Mouse (Mus musculus) liver, adult 2 months (tissue): Measurements from ENCODE around the gene Nol12. TPM values are rescaled to one million over a fixed set of nuclear protein-coding genes. Genes with fewer than 3 reads are reported as not detected.

Experiments used
- DNase-seq: peaks from one replicate; pipeline ENCODE4 v3.0.0-alpha.2; 2011; ENCODE audit warnings: low read depth, low spot score; ENCODE audit errors: extremely low read depth
- H3K27ac ChIP-seq: fragments of 200-500 bp; replicated peaks from 2 replicates; pipeline ENCODE4 v1.5.1; 2012; ENCODE audit warnings: low read depth, mild to moderate bottlenecking, control low read depth, inconsistent platforms, low read length; ENCODE audit not compliant: insufficient read depth
- H3K27me3 ChIP-seq: fragments of 200-500 bp; 2 replicates; pipeline ENCODE4 v1.6.1; 2012; ENCODE audit warnings: mild to moderate bottlenecking, moderate library complexity, low read length, inconsistent platforms; ENCODE audit not compliant: control insufficient read depth, insufficient read depth
- H3K36me3 ChIP-seq: fragments of 200-500 bp; 2 replicates; pipeline ENCODE4 v1.6.1; 2012; ENCODE audit warnings: low read length, inconsistent platforms; ENCODE audit not compliant: control insufficient read depth, insufficient read depth
- H3K4me1 ChIP-seq: fragments of 200-500 bp; 2 replicates; pipeline ENCODE4 v1.6.1; 2011; ENCODE audit warnings: low read length; ENCODE audit not compliant: control insufficient read depth, insufficient read depth
- H3K4me3 ChIP-seq: fragments of 200-500 bp; 2 replicates; pipeline ENCODE4 v1.5.1; 2011; ENCODE audit warnings: low read depth, mild to moderate bottlenecking, control low read depth, low read length, moderate library complexity; ENCODE audit not compliant: insufficient read depth
- H3K79me2 ChIP-seq: fragments of 200-500 bp; 2 replicates; pipeline ENCODE4 v1.6.1; 2012; ENCODE audit warnings: inconsistent platforms, mild to moderate bottlenecking, low read length, moderate library complexity; ENCODE audit not compliant: control insufficient read depth, insufficient read depth
- H3K9ac ChIP-seq: fragments of 200-500 bp; 2 replicates; pipeline ENCODE4 v1.6.1; 2012; ENCODE audit warnings: low read depth, mild to moderate bottlenecking, control low read depth, inconsistent platforms, low read length
- CTCF ChIP-seq: fragments of 200-500 bp; IDR thresholded peaks from 2 replicates; pipeline ENCODE4 v1.5.1; 2011; ENCODE audit warnings: low read depth, low read length, control low read depth
- POLR2A ChIP-seq: fragments of 200-500 bp; IDR thresholded peaks from 2 replicates; pipeline ENCODE4 v1.6.1; 2011; ENCODE audit warnings: low read length, control low read depth; ENCODE audit not compliant: insufficient read depth; ENCODE audit errors: extremely low read depth
- WGBS: fragments of 180-500 bp; shearing (Covaris S2); methylation state at CpG from one replicate; pipeline ENCODE4 v1.1.7; 2018; 5-methylcytosine and 5-hydroxymethylcytosine counted together
- polyA plus RNA-seq: library from polyadenylated mRNA; depleted of rRNA; stranded (reverse); fragments of >200 nt; gene quantifications from 2 replicates; pipeline ENCODE4 v1.2.3, GENCODE M21; 2012
- total RNA-seq: library from RNA; depleted of rRNA; stranded (reverse); fragments of >200 nt; gene quantifications from 2 replicates; pipeline ENCODE4 v1.2.3, GENCODE M21; 2014

Nol12 gene
- total and polyA plus RNA-seq, 2 experiments: 5.3 to 13.1 TPM

DNA sequence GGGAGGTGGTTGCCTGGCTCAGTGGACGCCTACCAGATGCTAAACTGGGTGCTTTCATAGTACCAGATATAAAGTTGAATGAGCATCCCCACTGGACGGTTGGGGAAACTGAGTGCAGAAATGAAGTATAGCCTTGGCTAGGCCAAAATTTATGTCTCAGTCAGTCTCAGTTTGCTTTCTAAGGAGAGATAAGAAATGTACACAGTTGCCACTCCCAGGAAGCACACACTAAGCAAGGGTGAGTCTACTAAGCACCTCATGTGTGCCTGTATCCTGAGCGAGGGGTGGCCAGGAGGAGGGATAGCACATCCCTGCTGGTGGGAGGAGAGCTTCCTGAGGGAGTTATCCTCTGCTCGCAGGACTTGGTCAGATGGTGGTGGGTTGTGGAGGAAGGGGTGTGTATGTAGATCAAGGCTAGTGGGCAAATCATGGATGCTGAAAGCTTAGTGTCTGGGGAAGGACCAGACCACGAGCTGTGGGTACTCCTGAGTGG lies 49.6 kb downstream of the Nol12 start:
- Histone ChIP-seq H3K27me3 (no peaks in the 10 kb centered on the region), H3K4me3 (peak overlapping the region; percentile 99; the same call in 1 of the 2 replicates), H3K27ac (no peak overlapping the region), H3K4me1 (peaks cover 6% of the 10 kb centered on the region; the same call in 1 of the 2 replicates), H3K79me2 (peaks cover 25% of the 10 kb centered on the region; the same call in 1 of the 2 replicates), H3K36me3 (no peaks in the 10 kb centered on the region), H3K9ac (no peak overlapping the region)
- WGBS: 63% methylated on average over 5 of the region's 5 CpGs
- TF ChIP-seq CTCF (no peak), POLR2A (no peak)
- DNase-seq: no peak

- H3K27me3 ChIP-seq: no peaks in the 10 kb centered on the region
- no peak overlapping the region for H3K27ac ChIP-seq
- TF ChIP-seq POLR2A: no peak
- TF ChIP-seq CTCF: no peak
- peaks cover 28% of the 10 kb centered on the region; the same call in 1 of the 2 replicates for H3K79me2 ChIP-seq
- peaks cover 6% of the 10 kb centered on the region; the same call in 1 of the 2 replicates for H3K4me1 ChIP-seq
- WGBS: 71% methylated on average over 11 of the region's 11 CpGs
- H3K36me3 ChIP-seq: peaks cover 2% of the 10 kb centered on the region; the same call in 1 of the 2 replicates
- H3K4me3 ChIP-seq: no peak overlapping the region
- DNase-seq: no peak
- no peak overlapping the region for H3K9ac ChIP-seq
Measured at GRCm38 (mm10) chr15:78986536-78987220, 51.9 kb downstream of the Nol12 start.

DNA sequence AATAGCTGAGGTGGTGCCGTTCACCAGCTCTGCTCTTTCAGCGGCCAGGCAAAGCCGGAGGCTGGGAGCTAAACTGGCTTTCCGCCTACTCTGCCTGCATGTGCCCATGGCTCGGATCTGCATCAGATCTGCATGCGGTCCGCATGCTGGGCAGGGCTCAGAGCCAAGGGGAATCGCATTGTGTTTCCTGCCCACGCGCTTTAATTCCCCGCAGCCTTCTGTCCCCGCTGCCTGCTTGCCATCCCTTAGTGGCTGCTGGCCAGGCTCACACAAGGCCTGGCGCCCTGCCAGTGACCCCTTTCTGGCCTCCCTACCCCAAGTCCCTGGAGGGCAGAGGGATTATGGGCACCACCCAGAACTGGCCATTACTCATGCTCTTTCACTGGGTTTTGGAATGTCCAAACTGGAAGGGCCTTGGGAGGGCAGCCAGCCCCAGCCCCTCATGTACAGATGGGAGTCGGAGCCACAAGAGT lies 53.8 kb downstream of the Nol12 start:
- TF ChIP-seq CTCF (no peak), POLR2A (no peak)
- Histone ChIP-seq H3K27ac (no peak overlapping the region), H3K79me2 (peaks cover 24% of the 10 kb centered on the region; the same call in 1 of the 2 replicates), H3K27me3 (no peaks in the 10 kb centered on the region), H3K9ac (no peak overlapping the region), H3K4me1 (peaks cover 3% of the 10 kb centered on the region; the same call in 1 of the 2 replicates), H3K36me3 (peaks cover 5% of the 10 kb centered on the region; the same call in 1 of the 2 replicates), H3K4me3 (no peak overlapping the region)
- DNase-seq: no peak
- WGBS: 62% methylated on average over 14 of the region's 14 CpGs

GRCm38 (mm10) chr15:78989152-78990092 lies 54.7 kb downstream of the Nol12 start:
- 94% methylated on average over 14 of the region's 14 CpGs for WGBS
- H3K4me1 ChIP-seq: no peaks in the 10 kb centered on the region; the same call in 1 of the 2 replicates
- peaks cover 5% of the 10 kb centered on the region; the same call in 1 of the 2 replicates for H3K36me3 ChIP-seq
- H3K4me3 ChIP-seq: no peak overlapping the region
- no peaks in the 10 kb centered on the region for H3K27me3 ChIP-seq
- no peak for DNase-seq
- no peak overlapping the region for H3K27ac ChIP-seq
- H3K79me2 ChIP-seq: peaks cover 16% of the 10 kb centered on the region; the same call in 1 of the 2 replicates
- no peak overlapping the region for H3K9ac ChIP-seq
- no peak for TF ChIP-seq POLR2A
- TF ChIP-seq CTCF: no peak

- Histone ChIP-seq H3K36me3 (peaks cover 5% of the 10 kb centered on the region; the same call in 1 of the 2 replicates), H3K79me2 (peaks cover 11% of the 10 kb centered on the region; the same call in 1 of the 2 replicates), H3K9ac (no peak overlapping the region), H3K4me1 (no peaks in the 10 kb centered on the region; the same call in 1 of the 2 replicates), H3K4me3 (no peak overlapping the region), H3K27ac (no peak overlapping the region), H3K27me3 (no peaks in the 10 kb centered on the region)
- no peak for DNase-seq
- WGBS: 73% methylated on average over 9 of the region's 9 CpGs
- TF ChIP-seq CTCF (no peak), POLR2A (no peak)
Measured at GRCm38 (mm10) chr15:78990093-78990463, 55.3 kb downstream of the Nol12 start.
